Mouse (Mus musculus): ENCODE measurements around the gene Abhd12. TPM values are rescaled to one million over a fixed set of nuclear protein-coding genes. Genes with fewer than 3 reads are reported as not detected.

The Abhd12 gene
- polyA plus RNA-seq, 1 experiment, result 44.3 TPM

DNA sequence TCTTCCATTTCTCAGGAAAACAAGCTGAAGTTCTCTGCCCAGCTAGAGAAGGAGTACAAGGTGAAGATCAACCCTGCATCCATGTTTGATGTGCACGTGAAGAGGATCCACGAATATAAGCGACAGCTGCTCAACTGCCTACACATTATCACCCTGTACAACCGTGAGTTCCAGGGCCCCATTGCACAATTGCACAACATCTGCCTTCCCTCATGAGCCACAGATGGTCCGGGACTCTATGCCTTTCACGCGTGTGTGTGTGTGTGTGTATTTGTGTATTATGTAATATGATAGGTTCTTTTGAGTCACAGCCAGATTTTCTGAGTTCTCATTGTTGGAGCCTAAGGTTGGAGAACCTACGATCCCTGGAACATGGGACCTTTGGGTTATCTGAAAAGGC lies 83.8 kb downstream of the Abhd12 start:
- H3K27ac ChIP-seq (ENCODE audit: insufficient read depth, low read length), result no peak overlapping the region
- H3K27me3 ChIP-seq (ENCODE audit: control insufficient read depth, insufficient read depth, low read length), result no peaks in the 10 kb centered on the region
- H3K36me3 ChIP-seq (ENCODE audit: control insufficient read depth, insufficient read depth, low read length), result peaks cover 27% of the 10 kb centered on the region
- H3K4me1 ChIP-seq (ENCODE audit: control insufficient read depth, insufficient read depth, insufficient read length), result no peaks in the 10 kb centered on the region
- WGBS, result 93% methylated on average over 8 of the region's 8 CpGs
- TF ChIP-seq CTCF (IDR thresholded peaks at IDR 0.05; ENCODE audit: extremely low read depth, insufficient read depth, insufficient read length, insufficient replicate concordance) (no peak), POLR2A (IDR thresholded peaks at IDR 0.05; ENCODE audit: low read depth, low read length) (no peak)
- no peak for DNase-seq (ENCODE audit: low read depth in 1 of 2, low spot score in 2 of 2)
- H3K4me3 ChIP-seq (ENCODE audit: extremely low read depth, insufficient read depth, insufficient read length), result no peak overlapping the region

DNA sequence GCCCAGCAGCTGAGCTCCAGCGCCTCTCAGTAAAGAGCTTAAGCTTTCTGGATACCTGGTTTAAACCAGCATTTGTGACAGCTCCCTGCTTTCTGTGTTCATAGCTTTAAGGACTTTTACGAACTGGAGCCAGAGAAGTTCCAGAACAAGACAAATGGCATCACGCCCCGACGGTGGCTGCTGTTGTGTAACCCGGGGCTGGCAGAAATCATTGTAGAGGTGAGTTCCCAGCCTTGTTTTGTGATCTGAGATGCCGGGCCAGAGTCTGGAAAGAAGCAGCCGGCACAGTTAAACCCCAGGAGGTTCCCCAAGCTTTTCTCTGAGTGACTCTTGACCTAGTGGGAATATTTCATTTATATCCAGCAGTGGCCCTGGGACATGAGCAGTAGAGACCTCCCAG lies 85.8 kb downstream of the Abhd12 start:
- Histone ChIP-seq H3K27me3 (ENCODE audit: control insufficient read depth, insufficient read depth, low read length) (no peaks in the 10 kb centered on the region), H3K4me1 (ENCODE audit: control insufficient read depth, insufficient read depth, insufficient read length) (no peaks in the 10 kb centered on the region), H3K27ac (ENCODE audit: insufficient read depth, low read length) (no peak overlapping the region), H3K36me3 (ENCODE audit: control insufficient read depth, insufficient read depth, low read length) (peaks cover 38% of the 10 kb centered on the region), H3K4me3 (ENCODE audit: extremely low read depth, insufficient read depth, insufficient read length) (no peak overlapping the region)
- no peak for DNase-seq (ENCODE audit: low read depth in 1 of 2, low spot score in 2 of 2)
- no peak for TF ChIP-seq CTCF (IDR thresholded peaks at IDR 0.05; ENCODE audit: extremely low read depth, insufficient read depth, insufficient read length, insufficient replicate concordance)
- TF ChIP-seq POLR2A (IDR thresholded peaks at IDR 0.05; ENCODE audit: low read depth, low read length), result no peak
- WGBS, result 92% methylated on average over 8 of the region's 8 CpGs

DNA sequence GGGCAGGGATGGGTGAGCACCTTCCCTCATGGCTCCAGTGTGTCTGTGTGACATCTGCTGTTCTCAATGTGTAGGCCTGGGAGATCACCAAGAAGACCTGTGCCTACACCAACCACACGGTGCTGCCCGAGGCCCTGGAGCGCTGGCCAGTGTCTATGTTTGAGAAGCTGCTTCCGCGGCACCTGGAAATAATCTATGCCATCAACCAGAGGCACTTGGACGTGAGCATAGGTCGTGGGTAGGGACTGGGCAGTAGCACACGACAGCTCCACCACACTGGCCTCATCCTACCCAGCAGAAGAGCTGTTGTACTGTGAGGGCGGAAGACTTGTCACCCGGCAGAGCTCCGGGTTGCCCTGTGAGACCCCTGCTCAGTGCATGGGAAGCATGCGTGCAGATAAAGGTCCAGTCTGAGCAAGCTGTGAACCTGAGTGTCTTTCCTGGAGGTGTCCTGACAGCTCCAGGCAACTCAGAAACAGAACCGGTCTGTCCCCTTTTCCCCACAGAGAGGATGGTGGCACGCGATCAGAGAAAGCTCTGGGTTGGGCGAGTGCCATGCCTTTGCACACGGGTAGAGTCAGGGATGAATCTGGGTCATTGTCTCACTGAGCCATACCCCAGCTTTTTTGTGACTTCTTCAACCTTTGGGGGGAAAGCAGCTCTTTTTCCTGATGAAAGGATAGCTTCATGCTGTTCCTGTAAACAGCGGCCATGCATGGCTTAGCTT lies 87.7 kb downstream of the Abhd12 start:
- 96% methylated on average over 18 of the region's 18 CpGs for WGBS
- Histone ChIP-seq H3K27me3 (ENCODE audit: control insufficient read depth, insufficient read depth, low read length) (no peaks in the 10 kb centered on the region), H3K27ac (ENCODE audit: insufficient read depth, low read length) (no peak overlapping the region), H3K36me3 (ENCODE audit: control insufficient read depth, insufficient read depth, low read length) (peaks cover 48% of the 10 kb centered on the region), H3K4me3 (ENCODE audit: extremely low read depth, insufficient read depth, insufficient read length) (no peak overlapping the region), H3K4me1 (ENCODE audit: control insufficient read depth, insufficient read depth, insufficient read length) (no peaks in the 10 kb centered on the region)
- TF ChIP-seq CTCF (IDR thresholded peaks at IDR 0.05; ENCODE audit: extremely low read depth, insufficient read depth, insufficient read length, insufficient replicate concordance) (no peak), POLR2A (IDR thresholded peaks at IDR 0.05; ENCODE audit: low read depth, low read length) (no peak)
- no peak for DNase-seq (ENCODE audit: low read depth in 1 of 2, low spot score in 2 of 2)

DNA sequence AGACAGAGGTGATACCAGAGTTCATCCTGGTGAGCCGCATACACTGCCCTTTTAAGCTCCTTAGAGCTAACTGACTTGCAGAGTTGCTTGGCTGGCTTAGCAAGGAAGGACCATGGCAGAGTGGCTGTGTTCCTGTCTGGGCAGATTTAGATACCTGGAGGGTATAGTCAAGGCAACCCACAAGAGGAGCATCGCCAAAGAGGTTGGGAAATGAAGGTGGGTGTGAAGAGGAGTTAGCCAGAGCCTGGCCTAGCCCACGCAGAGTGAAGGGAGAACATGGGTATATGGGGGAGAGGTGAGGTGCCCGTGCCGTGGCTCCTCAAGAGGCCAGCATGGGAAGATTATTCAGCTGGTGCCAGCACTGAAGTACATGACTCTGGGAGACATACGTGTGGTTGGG lies 91.7 kb downstream of the Abhd12 start:
- no peak overlapping the region for H3K4me3 ChIP-seq (ENCODE audit: extremely low read depth, insufficient read depth, insufficient read length)
- H3K4me1 ChIP-seq (ENCODE audit: control insufficient read depth, insufficient read depth, insufficient read length), result no peaks in the 10 kb centered on the region
- no peaks in the 10 kb centered on the region for H3K27me3 ChIP-seq (ENCODE audit: control insufficient read depth, insufficient read depth, low read length)
- WGBS, result 92% methylated on average over 6 of the region's 6 CpGs
- no peak for TF ChIP-seq CTCF (IDR thresholded peaks at IDR 0.05; ENCODE audit: extremely low read depth, insufficient read depth, insufficient read length, insufficient replicate concordance)
- TF ChIP-seq POLR2A (IDR thresholded peaks at IDR 0.05; ENCODE audit: low read depth, low read length), result no peak
- H3K36me3 ChIP-seq (ENCODE audit: control insufficient read depth, insufficient read depth, low read length), result peaks cover 49% of the 10 kb centered on the region
- no peak overlapping the region for H3K27ac ChIP-seq (ENCODE audit: insufficient read depth, low read length)
- DNase-seq (ENCODE audit: low read depth in 1 of 2, low spot score in 2 of 2), result no peak

DNA sequence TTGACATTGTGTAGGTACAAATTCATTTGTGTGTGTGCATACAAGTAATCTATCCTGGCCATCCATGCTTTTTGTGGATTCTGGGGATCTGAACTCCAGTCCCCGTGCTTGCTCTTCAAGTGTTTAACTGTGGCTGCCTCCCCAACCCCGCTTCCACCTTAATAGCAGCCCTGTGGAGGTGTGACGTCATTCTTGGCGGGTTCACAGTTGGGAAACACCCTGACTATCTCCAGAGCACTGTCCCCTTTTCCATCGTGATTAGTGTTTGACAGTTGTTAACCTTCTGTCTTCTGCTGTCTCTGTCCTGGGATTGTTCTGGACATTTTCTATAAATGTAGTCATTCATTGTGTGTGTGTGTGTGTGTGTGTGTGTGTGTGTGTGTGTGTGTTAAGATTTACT lies 93.9 kb downstream of the Abhd12 start:
- WGBS, result 77% methylated on average over 5 of the region's 5 CpGs
- H3K36me3 ChIP-seq (ENCODE audit: control insufficient read depth, insufficient read depth, low read length), result peaks cover 53% of the 10 kb centered on the region
- DNase-seq (ENCODE audit: low read depth in 1 of 2, low spot score in 2 of 2), result no peak

DNA sequence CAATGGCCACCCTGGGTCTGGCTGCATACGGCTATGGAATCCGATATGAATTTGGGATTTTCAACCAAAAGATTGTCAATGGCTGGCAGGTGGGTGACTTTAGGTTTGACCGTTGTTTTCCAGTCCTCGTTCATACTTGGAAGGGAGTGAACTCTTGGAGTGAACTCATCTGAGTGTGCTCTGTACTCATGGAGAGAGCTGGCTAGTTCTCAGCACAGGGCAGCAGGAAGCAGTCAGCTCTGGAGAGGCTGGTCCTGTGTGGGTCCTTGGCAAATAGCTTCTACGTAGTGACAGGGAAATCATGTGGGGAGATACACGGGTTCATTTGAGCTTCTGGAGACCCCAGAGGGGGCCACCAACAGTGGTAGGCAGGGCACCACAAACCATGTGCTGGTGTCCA lies 95.7 kb downstream of the Abhd12 start:
- Histone ChIP-seq H3K27ac (ENCODE audit: insufficient read depth, low read length) (no peak overlapping the region), H3K4me3 (ENCODE audit: extremely low read depth, insufficient read depth, insufficient read length) (no peak overlapping the region), H3K27me3 (ENCODE audit: control insufficient read depth, insufficient read depth, low read length) (no peaks in the 10 kb centered on the region), H3K4me1 (ENCODE audit: control insufficient read depth, insufficient read depth, insufficient read length) (no peaks in the 10 kb centered on the region), H3K36me3 (ENCODE audit: control insufficient read depth, insufficient read depth, low read length) (peaks cover 42% of the 10 kb centered on the region)
- TF ChIP-seq CTCF (IDR thresholded peaks at IDR 0.05; ENCODE audit: extremely low read depth, insufficient read depth, insufficient read length, insufficient replicate concordance) (no peak), POLR2A (IDR thresholded peaks at IDR 0.05; ENCODE audit: low read depth, low read length) (no peak)
- whole genome bisulfite sequencing, result 95% methylated on average over 6 of the region's 6 CpGs
- no peak for DNase-seq (ENCODE audit: low read depth in 1 of 2, low spot score in 2 of 2)

More for the DNA sequence above, 93.9 kb downstream of the Abhd12 start:
- no peaks in the 10 kb centered on the region for H3K4me1 ChIP-seq (ENCODE audit: control insufficient read depth, insufficient read depth, insufficient read length)
- no peak overlapping the region for H3K27ac ChIP-seq (ENCODE audit: insufficient read depth, low read length)
- H3K27me3 ChIP-seq (ENCODE audit: control insufficient read depth, insufficient read depth, low read length), result no peaks in the 10 kb centered on the region
- no peak for TF ChIP-seq POLR2A (IDR thresholded peaks at IDR 0.05; ENCODE audit: low read depth, low read length)
- no peak for TF ChIP-seq CTCF (IDR thresholded peaks at IDR 0.05; ENCODE audit: extremely low read depth, insufficient read depth, insufficient read length, insufficient replicate concordance)
- no peak overlapping the region for H3K4me3 ChIP-seq (ENCODE audit: extremely low read depth, insufficient read depth, insufficient read length)

DNA sequence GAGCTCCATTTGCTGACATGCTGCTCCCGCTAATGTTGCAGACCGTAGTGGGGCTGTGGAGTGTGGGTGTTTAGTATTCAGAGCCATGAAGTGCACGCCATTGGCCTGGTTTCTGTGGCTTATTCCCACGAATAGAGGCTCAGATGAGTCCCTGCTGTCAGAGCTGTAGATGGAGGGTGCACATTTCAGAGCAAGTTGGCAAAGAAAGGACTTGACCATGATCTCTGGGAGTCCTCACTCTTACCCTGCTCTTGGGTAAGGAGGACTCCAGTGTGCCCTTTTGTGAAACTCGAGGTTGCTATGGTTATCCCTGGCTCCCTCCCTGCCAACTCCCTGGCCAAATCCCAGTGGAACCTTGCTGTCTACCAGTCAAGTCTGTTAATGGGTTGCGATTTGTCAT lies 96.2 kb downstream of the Abhd12 start:
- 85% methylated on average over 6 of the region's 6 CpGs for WGBS
- H3K4me3 ChIP-seq (ENCODE audit: extremely low read depth, insufficient read depth, insufficient read length), result no peak overlapping the region
- DNase-seq (ENCODE audit: low read depth in 1 of 2, low spot score in 2 of 2), result no peak
- TF ChIP-seq POLR2A (IDR thresholded peaks at IDR 0.05; ENCODE audit: low read depth, low read length) (no peak), CTCF (IDR thresholded peaks at IDR 0.05; ENCODE audit: extremely low read depth, insufficient read depth, insufficient read length, insufficient replicate concordance) (no peak)
- H3K27me3 ChIP-seq (ENCODE audit: control insufficient read depth, insufficient read depth, low read length), result no peaks in the 10 kb centered on the region
- H3K27ac ChIP-seq (ENCODE audit: insufficient read depth, low read length), result no peak overlapping the region
- H3K4me1 ChIP-seq (ENCODE audit: control insufficient read depth, insufficient read depth, insufficient read length), result no peaks in the 10 kb centered on the region
- H3K36me3 ChIP-seq (ENCODE audit: control insufficient read depth, insufficient read depth, low read length), result peaks cover 39% of the 10 kb centered on the region
